Mouse (Mus musculus): Measurements from ENCODE around the gene Tnfrsf1a. TPM values are rescaled to one million over a fixed set of nuclear protein-coding genes. Genes with fewer than 3 reads are reported as not detected.

Gene Tnfrsf1a
- polyA plus RNA-seq, 1 experiment, result 0.70 TPM

GRCm38 (mm10) chr6:125320323-125320722 is 28.8 kb upstream of the Tnfrsf1a start, which contains the start of gene Scnn1a:
TSS of gene Scnn1a (plus strand) at chr6:125320659.
- TF ChIP-seq GATA1 (IDR thresholded peaks at IDR 0.05; ENCODE audit: low read length) (no peak), TAL1 (IDR thresholded peaks at IDR 0.05; ENCODE audit: low read length) (no peak)
- H3K9me3 ChIP-seq (ENCODE audit: control insufficient read depth, low read length), result no peaks in the 10 kb centered on the region
- no peaks in the 10 kb centered on the region for H3K4me1 ChIP-seq (ENCODE audit: control insufficient read depth)
- no peak within 1 kb of the TSS for H3K4me3 ChIP-seq (replicated peaks)
- no peaks in the 10 kb centered on the region for H3K36me3 ChIP-seq (ENCODE audit: control insufficient read depth)
- H3K27me3 ChIP-seq (ENCODE audit: control insufficient read depth), result peaks cover 17% of the 10 kb centered on the region

GRCm38 (mm10) chr6:125321114-125321855 is 27.9 kb upstream of the Tnfrsf1a start:
- no peaks in the 10 kb centered on the region for H3K9me3 ChIP-seq (ENCODE audit: control insufficient read depth, low read length)
- TF ChIP-seq TAL1 (IDR thresholded peaks at IDR 0.05; ENCODE audit: low read length) (no peak), GATA1 (IDR thresholded peaks at IDR 0.05; ENCODE audit: low read length) (no peak)
- no peaks in the 10 kb centered on the region for H3K4me1 ChIP-seq (ENCODE audit: control insufficient read depth)
- peaks cover 17% of the 10 kb centered on the region for H3K27me3 ChIP-seq (ENCODE audit: control insufficient read depth)
- no peak overlapping the region for H3K4me3 ChIP-seq (replicated peaks)
- H3K36me3 ChIP-seq (ENCODE audit: control insufficient read depth), result no peaks in the 10 kb centered on the region

DNA sequence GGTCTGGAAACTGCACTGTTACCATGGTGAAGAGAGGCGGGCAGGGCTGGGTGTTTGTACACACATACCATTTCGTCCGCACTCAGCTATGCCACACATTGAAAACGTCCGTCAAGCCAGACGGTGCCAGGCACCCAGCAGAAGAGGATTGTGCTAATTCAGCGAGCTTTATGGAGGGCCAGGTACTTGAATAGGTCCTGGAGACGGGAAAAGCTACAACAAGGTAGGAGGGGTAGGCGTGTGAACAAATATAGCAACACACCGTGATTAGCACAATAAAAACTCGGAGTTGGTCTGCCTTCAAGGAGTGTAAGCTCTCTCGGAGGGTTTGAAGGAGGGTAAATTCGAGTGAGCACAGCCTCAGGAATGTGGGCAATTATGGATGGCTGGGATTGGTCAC is 26.4 kb upstream of the Tnfrsf1a start:
- TF ChIP-seq TAL1 (IDR thresholded peaks at IDR 0.05; ENCODE audit: low read length) (no peak), GATA1 (IDR thresholded peaks at IDR 0.05; ENCODE audit: low read length) (no peak)
- Histone ChIP-seq H3K9me3 (ENCODE audit: control insufficient read depth, low read length) (no peaks in the 10 kb centered on the region), H3K4me3 (replicated peaks) (no peak overlapping the region), H3K4me1 (ENCODE audit: control insufficient read depth) (no peaks in the 10 kb centered on the region), H3K36me3 (ENCODE audit: control insufficient read depth) (no peaks in the 10 kb centered on the region), H3K27me3 (ENCODE audit: control insufficient read depth) (peaks cover 17% of the 10 kb centered on the region)

DNA sequence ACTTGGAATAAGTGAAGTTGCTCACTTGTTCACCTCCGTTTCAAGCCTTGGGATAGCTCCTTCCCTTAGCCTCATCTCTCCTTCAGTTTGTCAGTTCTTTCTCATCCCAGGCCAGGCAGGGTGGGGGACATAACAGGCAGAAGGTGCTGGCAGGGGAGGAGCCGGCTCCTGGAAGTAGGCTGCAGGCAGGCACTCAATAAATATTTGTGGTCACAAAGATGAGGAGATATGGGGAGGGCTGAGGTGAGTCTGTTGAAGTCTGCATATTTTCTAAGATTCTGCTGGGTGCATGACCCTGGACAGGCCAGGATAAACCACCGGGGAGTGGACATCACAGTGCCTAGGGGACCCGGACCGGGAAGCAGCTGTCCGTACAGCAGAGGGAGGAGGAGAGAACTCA is 25.6 kb upstream of the Tnfrsf1a start:
- Histone ChIP-seq H3K9me3 (ENCODE audit: control insufficient read depth, low read length) (no peaks in the 10 kb centered on the region), H3K4me3 (replicated peaks) (no peak overlapping the region), H3K27me3 (ENCODE audit: control insufficient read depth) (peaks cover 17% of the 10 kb centered on the region), H3K36me3 (ENCODE audit: control insufficient read depth) (no peaks in the 10 kb centered on the region), H3K4me1 (ENCODE audit: control insufficient read depth) (no peaks in the 10 kb centered on the region)
- no peak for TF ChIP-seq TAL1 (IDR thresholded peaks at IDR 0.05; ENCODE audit: low read length)
- TF ChIP-seq GATA1 (IDR thresholded peaks at IDR 0.05; ENCODE audit: low read length), result no peak

DNA sequence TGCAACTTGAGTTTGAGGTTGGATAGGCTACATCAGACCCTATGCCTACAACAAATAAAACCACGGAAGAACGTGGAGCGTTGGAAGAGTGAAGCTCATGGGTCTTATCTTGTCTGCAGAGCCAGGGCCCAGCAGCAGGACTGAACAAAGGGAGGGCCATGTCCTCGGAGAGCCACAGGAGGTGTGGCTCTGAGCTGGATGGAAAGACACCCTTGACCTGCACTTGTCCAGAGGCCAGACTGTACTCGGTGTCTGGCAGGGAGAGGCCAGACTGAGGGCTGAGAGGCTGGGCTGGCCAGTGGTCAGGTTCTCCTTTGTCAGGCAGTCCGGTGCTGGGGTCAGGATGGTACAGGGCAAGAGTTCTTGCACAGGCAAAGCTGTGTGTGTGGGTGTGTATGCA is 23.8 kb upstream of the Tnfrsf1a start:
- H3K27me3 ChIP-seq (ENCODE audit: control insufficient read depth), result peaks cover 19% of the 10 kb centered on the region
- no peaks in the 10 kb centered on the region for H3K4me1 ChIP-seq (ENCODE audit: control insufficient read depth)
- TF ChIP-seq GATA1 (IDR thresholded peaks at IDR 0.05; ENCODE audit: low read length), result no peak
- TF ChIP-seq TAL1 (IDR thresholded peaks at IDR 0.05; ENCODE audit: low read length), result no peak
- H3K4me3 ChIP-seq (replicated peaks), result no peak overlapping the region
- H3K9me3 ChIP-seq (ENCODE audit: control insufficient read depth, low read length), result no peaks in the 10 kb centered on the region
- no peaks in the 10 kb centered on the region for H3K36me3 ChIP-seq (ENCODE audit: control insufficient read depth)

- H3K4me3 ChIP-seq (replicated peaks), result no peak overlapping the region
- no peaks in the 10 kb centered on the region for H3K36me3 ChIP-seq (ENCODE audit: control insufficient read depth)
- H3K27me3 ChIP-seq (ENCODE audit: control insufficient read depth), result peaks cover 9% of the 10 kb centered on the region
- TF ChIP-seq TAL1 (IDR thresholded peaks at IDR 0.05; ENCODE audit: low read length) (no peak), GATA1 (IDR thresholded peaks at IDR 0.05; ENCODE audit: low read length) (no peak)
- H3K9me3 ChIP-seq (ENCODE audit: control insufficient read depth, low read length), result no peaks in the 10 kb centered on the region
- H3K4me1 ChIP-seq (ENCODE audit: control insufficient read depth), result peaks cover 5% of the 10 kb centered on the region
These were observed 20.9 kb upstream of the Tnfrsf1a start for GRCm38 (mm10) chr6:125328243-125328642.

- Histone ChIP-seq H3K36me3 (ENCODE audit: control insufficient read depth) (no peaks in the 10 kb centered on the region), H3K4me1 (ENCODE audit: control insufficient read depth) (peaks cover 5% of the 10 kb centered on the region), H3K4me3 (replicated peaks) (peak overlapping the region; percentile 45), H3K27me3 (ENCODE audit: control insufficient read depth) (peaks cover 9% of the 10 kb centered on the region), H3K9me3 (ENCODE audit: control insufficient read depth, low read length) (no peaks in the 10 kb centered on the region)
- TF ChIP-seq TAL1 (IDR thresholded peaks at IDR 0.05; ENCODE audit: low read length), result no peak
- TF ChIP-seq GATA1 (IDR thresholded peaks at IDR 0.05; ENCODE audit: low read length), result no peak
These were observed 18.4 kb upstream of the Tnfrsf1a start for GRCm38 (mm10) chr6:125330626-125331326.

GRCm38 (mm10) chr6:125333112-125333899 is 15.9 kb upstream of the Tnfrsf1a start:
- peaks cover 9% of the 10 kb centered on the region for H3K27me3 ChIP-seq (ENCODE audit: control insufficient read depth)
- no peaks in the 10 kb centered on the region for H3K9me3 ChIP-seq (ENCODE audit: control insufficient read depth, low read length)
- peaks cover 5% of the 10 kb centered on the region for H3K4me1 ChIP-seq (ENCODE audit: control insufficient read depth)
- TF ChIP-seq GATA1 (IDR thresholded peaks at IDR 0.05; ENCODE audit: low read length) (no peak), TAL1 (IDR thresholded peaks at IDR 0.05; ENCODE audit: low read length) (no peak)
- H3K4me3 ChIP-seq (replicated peaks), result no peak overlapping the region
- H3K36me3 ChIP-seq (ENCODE audit: control insufficient read depth), result no peaks in the 10 kb centered on the region

DNA sequence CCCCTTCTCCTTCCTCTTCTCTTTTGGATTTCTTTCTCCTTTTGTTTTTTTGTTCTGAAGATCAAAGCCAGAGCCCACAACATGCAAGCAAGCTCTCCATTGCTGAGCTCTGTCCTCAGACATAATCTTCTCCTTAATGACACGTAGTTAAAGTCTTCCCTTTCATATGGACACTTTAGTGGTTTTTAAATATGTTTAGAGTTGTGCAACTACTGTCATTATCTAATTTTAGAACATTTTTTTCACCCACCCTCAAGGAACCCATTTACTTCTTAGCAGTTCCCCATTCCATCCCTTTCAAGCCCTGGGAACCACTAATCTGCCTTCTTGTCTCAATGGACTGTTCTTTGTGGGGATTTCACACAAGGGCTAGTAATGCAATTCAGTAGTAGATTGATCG is 14.8 kb upstream of the Tnfrsf1a start:
- Histone ChIP-seq H3K9me3 (ENCODE audit: control insufficient read depth, low read length) (no peaks in the 10 kb centered on the region), H3K4me3 (replicated peaks) (no peak overlapping the region), H3K36me3 (ENCODE audit: control insufficient read depth) (no peaks in the 10 kb centered on the region), H3K27me3 (ENCODE audit: control insufficient read depth) (peaks cover 9% of the 10 kb centered on the region), H3K4me1 (ENCODE audit: control insufficient read depth) (peaks cover 5% of the 10 kb centered on the region)
- TF ChIP-seq GATA1 (IDR thresholded peaks at IDR 0.05; ENCODE audit: low read length) (no peak), TAL1 (IDR thresholded peaks at IDR 0.05; ENCODE audit: low read length) (no peak)

Measured in erythroblast, embryonic 14.5 days (primary cell).